Mouse (Mus musculus) neural tube, embryonic 13.5 days (tissue): ENCODE data around the gene Aebp2. TPM values are rescaled to one million over a fixed set of nuclear protein-coding genes. Genes with fewer than 3 reads are reported as not detected.
A peak's percentile ranks its signal among the peaks of the same experiment; 100 is the strongest.
"Not testable (repeated sequence)": the region's sequence is repeated elsewhere in the genome, so short reads cannot be mapped to it uniquely, and the experiment has no call there.

ENCODE experiments used
- ATAC-seq: fragments of 200-750 bp; cut with Nextera tagmentation; 2 replicates; pipeline ENCODE4 v1.8.0; 2017; ENCODE audit warnings: low read depth, mild to moderate bottlenecking, moderate TSS enrichment, moderate library complexity
- H3K27ac ChIP-seq: fragments of 300-500 bp; sonication (generic); replicated peaks from 2 replicates; pipeline ENCODE4 v1.5.1; 2015; ENCODE audit warnings: moderate library complexity, mild to moderate bottlenecking, inconsistent platforms
- H3K27me3 ChIP-seq: fragments of 300-500 bp; sonication (generic); 2 replicates; pipeline ENCODE4 v1.6.1; 2015; ENCODE audit warnings: mild to moderate bottlenecking, inconsistent platforms
- H3K36me3 ChIP-seq: fragments of 300-500 bp; sonication (generic); 2 replicates; pipeline ENCODE4 v1.6.1; 2015; ENCODE audit warnings: mild to moderate bottlenecking, inconsistent platforms
- H3K4me1 ChIP-seq: fragments of 300-500 bp; sonication (generic); replicated peaks from 2 replicates; pipeline ENCODE4 v1.6.1; 2015; ENCODE audit warnings: inconsistent platforms
- H3K4me2 ChIP-seq: fragments of 300-500 bp; sonication (generic); 2 replicates; pipeline ENCODE4 v1.6.1; 2015; ENCODE audit warnings: inconsistent platforms, mild to moderate bottlenecking, moderate library complexity
- H3K4me3 ChIP-seq: fragments of 300-500 bp; sonication (generic); 2 replicates; pipeline ENCODE4 v1.5.1; 2015; ENCODE audit warnings: mild to moderate bottlenecking, inconsistent platforms
- H3K9ac ChIP-seq: fragments of 300-500 bp; sonication (generic); 2 replicates; pipeline ENCODE4 v1.6.1; 2015; ENCODE audit warnings: moderate library complexity, mild to moderate bottlenecking, inconsistent platforms
- H3K9me3 ChIP-seq: fragments of 300-500 bp; sonication (generic); 2 replicates; pipeline ENCODE4 v1.6.1; 2016; ENCODE audit warnings: inconsistent platforms
- WGBS: fragments of 180-500 bp; shearing (Covaris S2); methylation state at CpG from one replicate; pipeline ENCODE4 v1.1.7; 2015; 5-methylcytosine and 5-hydroxymethylcytosine counted together
- polyA plus RNA-seq: library from polyadenylated mRNA; unstranded; fragments of >200 nt; fragmentation: Nextera tagmentation; extraction: Ambion mirVana; gene quantifications from 2 replicates; pipeline ENCODE4 v1.2.1, GENCODE M21; 2015

The Aebp2 gene
- polyA plus RNA-seq, result 6.5 and 8.4 TPM in 2 replicates

DNA sequence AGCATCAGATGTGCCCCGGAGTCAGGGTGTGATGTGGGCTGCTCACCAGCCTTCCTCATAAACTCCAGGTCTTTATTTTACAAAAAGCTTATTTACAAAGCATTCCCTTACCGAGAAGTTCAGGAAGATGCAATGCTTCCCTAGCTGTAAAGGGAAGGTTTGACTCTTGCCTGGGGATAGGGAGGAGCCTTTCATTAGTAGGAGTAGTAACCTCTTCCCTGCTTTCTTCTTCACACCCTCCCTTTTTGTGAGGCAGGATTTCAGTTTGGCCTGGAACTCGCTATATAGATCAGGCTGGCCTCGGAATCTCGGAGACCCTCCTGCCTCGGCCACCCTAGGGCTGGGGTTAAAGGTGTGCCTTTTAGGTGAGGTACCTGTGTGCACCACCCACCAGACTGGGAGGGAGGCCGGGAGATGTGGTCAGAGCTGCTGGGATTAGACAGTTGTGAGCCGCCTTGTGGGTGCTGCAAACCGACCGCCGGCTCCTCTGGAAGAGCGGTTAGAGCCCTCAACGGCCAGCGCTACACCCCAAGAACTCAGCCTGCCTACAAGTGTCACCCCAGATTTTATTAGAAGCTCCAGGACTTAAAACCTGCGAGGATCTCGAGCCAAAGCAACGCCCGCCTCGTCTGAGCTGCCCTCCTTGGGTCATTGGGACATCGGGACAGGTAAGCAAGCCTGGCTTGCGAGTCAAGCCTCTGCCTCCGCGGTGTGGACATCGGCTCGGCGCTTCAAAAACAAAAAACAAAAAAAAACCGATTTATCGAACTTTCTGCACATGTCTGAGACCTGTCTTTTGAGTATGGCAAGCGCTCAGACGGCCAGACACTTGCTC lies at the start of gene Aebp2:
Gene Aebp2 (plus strand): TSS at position 273 of the 835 bp plus-strand sequence.
- peak within 1 kb of the TSS; percentile 94 for H3K4me3 ChIP-seq
- ATAC-seq, result peak; percentile 13
- WGBS, result 47% methylated on average over 30 of the region's 30 CpGs
- peak within 1 kb of the TSS; percentile 96 for H3K9ac ChIP-seq
- H3K36me3 ChIP-seq, result no peaks in the 10 kb centered on the region
- H3K27ac ChIP-seq, result peak within 1 kb of the TSS; percentile 98
- no peaks in the 10 kb centered on the region; the same call in 1 of the 2 replicates for H3K27me3 ChIP-seq
- H3K9me3 ChIP-seq, result no peaks in the 10 kb centered on the region
- H3K4me2 ChIP-seq, result peak within 1 kb of the TSS; percentile 74
- peaks cover 32% of the 10 kb centered on the region for H3K4me1 ChIP-seq

DNA sequence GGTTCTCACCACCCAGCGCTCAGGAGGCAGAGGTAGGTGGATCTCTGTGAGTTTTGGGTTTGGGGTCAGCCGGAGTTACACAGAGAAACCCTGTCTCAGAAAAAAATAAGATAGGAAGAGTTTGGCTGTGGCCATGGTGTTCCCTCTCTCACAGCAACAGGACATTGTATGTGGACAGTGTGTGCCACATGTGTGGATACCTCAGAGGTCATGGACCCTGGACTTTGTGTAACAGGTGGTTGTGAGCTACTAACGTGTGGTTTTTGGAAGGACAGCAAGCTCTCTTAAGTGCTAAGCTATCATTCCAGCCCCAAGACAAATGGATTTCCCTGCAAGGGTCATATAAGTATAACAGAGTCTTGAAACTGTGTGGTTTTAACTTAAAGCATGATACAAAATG lies 47.5 kb upstream of the Aebp2 start:
- 97% methylated on average over 3 of the region's 3 CpGs for WGBS
- no peak for ATAC-seq
- Histone ChIP-seq H3K9me3 (no peaks in the 10 kb centered on the region), H3K27ac (no peak overlapping the region), H3K4me3 (no peak overlapping the region), H3K4me2 (no peak overlapping the region), H3K27me3 (no peaks in the 10 kb centered on the region), H3K4me1 (0 out of 2 replicates have a peak, but pooled peaks cover 5% of the 10 kb centered on the region), H3K36me3 (peaks cover 84% of the 10 kb centered on the region), H3K9ac (no peak overlapping the region)

DNA sequence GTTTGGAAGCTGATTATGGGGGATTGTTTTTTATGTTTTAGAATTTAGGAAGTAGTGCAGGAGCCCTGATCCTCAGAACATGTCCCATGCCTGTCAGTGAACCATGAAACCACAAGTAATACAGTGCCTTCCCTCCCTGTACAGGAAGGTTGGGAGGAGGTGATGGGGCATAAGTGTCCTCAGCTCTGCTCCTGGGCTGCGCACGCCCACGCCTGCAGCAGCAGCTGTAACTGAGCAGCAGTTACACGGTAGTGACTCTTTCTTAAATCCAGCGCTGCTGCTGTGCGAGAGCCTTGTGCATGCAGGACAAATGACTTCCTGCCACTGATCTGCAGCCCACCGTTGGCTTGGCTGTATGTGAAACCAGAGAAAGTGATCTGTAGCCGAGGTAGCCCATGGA lies 46.3 kb upstream of the Aebp2 start:
- Histone ChIP-seq H3K4me1 (no peaks in the 10 kb centered on the region), H3K27me3 (no peaks in the 10 kb centered on the region)

DNA sequence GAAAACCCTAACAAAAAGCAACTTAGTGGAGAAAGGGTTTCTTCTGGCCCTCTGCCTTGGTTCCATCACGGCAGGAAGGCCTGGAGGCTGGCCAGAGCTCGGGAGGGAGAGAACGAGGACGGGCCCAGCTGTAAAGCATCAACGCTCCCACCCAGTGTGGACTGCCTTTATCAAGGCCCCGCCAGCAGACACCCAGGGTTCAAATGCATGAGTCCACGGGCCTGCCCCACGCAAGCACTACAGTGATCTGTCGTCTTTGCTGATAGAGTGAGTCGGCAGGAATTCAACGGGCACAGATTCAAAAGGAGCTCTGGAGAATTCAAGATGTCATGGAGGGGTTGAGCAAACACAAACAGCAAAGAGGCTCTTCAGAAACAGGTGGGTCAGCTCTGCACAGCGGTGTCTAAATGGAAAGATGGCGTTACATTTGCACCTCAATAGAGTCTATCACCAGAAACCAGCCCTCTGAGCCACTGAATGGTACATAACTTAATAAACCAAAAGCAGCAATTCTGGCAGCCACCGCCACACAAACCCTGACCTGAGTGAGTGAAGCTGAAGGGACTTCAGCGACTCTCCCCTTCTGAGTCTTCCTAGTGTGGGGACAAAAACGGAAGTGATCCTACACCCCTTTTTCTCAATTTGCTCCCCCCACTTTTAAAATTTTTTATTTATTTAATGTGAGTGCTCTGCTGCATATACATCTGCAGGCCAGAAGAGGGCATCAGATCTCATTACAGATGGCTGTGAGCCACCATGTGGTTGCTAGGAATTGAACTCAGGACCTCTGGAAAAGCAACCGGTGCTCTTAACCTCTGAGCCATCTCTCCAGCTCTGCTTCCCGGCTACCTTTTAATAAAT lies 45.3 kb upstream of the Aebp2 start:
- Histone ChIP-seq H3K9me3 (no peaks in the 10 kb centered on the region), H3K27me3 (no peaks in the 10 kb centered on the region), H3K9ac (no peak overlapping the region), H3K4me3 (no peak overlapping the region), H3K4me1 (no peaks in the 10 kb centered on the region), H3K4me2 (no peak overlapping the region), H3K36me3 (peaks cover 74% of the 10 kb centered on the region), H3K27ac (no peak overlapping the region)
- ATAC-seq, result peak; percentile 57; the same call in 1 of the 2 replicates
- WGBS, result 73% methylated on average over 18 of the region's 18 CpGs

More for the DNA sequence above, 46.3 kb upstream of the Aebp2 start:
- Histone ChIP-seq H3K4me2 (no peak overlapping the region), H3K9ac (no peak overlapping the region), H3K27ac (no peak overlapping the region), H3K36me3 (peaks cover 81% of the 10 kb centered on the region), H3K9me3 (no peaks in the 10 kb centered on the region), H3K4me3 (no peak overlapping the region)
- no peak for ATAC-seq
- WGBS, result 89% methylated on average over 8 of the region's 8 CpGs

DNA sequence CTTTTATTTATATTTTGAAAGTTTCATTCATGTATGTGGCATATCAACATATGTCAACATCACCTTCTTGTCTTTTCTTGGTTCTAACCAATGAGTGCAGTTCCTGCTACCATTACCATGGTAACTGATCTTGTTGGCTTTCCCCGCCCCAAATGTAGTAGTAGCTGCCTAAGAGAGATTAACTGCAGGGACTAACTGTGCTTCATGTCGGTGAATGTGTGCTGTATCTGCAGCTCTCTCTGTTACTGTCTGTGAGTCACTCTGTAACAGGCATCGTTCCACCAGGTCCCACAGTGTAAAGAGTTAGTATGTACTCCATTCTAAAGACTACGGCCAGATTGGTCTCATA lies 44.7 kb upstream of the Aebp2 start:
- no peak overlapping the region for H3K4me3 ChIP-seq
- H3K27me3 ChIP-seq, result no peaks in the 10 kb centered on the region
- H3K27ac ChIP-seq, result no peak overlapping the region
- no peaks in the 10 kb centered on the region for H3K4me1 ChIP-seq
- H3K9ac ChIP-seq, result no peak overlapping the region
- no peak for ATAC-seq
- H3K9me3 ChIP-seq, result no peaks in the 10 kb centered on the region
- no peak overlapping the region for H3K4me2 ChIP-seq
- 95% methylated on average over 4 of the region's 4 CpGs for WGBS
- peaks cover 72% of the 10 kb centered on the region for H3K36me3 ChIP-seq

GRCm38 (mm10) chr6:140578985-140579384 lies 43.5 kb upstream of the Aebp2 start:
- H3K4me2 ChIP-seq, H3K27ac ChIP-seq, H3K4me1 ChIP-seq, ATAC-seq, H3K9me3 ChIP-seq, H3K9ac ChIP-seq, H3K4me3 ChIP-seq, H3K27me3 ChIP-seq: not testable (repeated sequence)
- peaks cover 72% of the 10 kb centered on the region for H3K36me3 ChIP-seq

- no peak for ATAC-seq
- 88% methylated on average over 4 of the region's 4 CpGs for WGBS
- Histone ChIP-seq H3K4me1 (no peaks in the 10 kb centered on the region), H3K36me3 (peaks cover 67% of the 10 kb centered on the region), H3K9ac (no peak overlapping the region), H3K27ac (no peak overlapping the region), H3K4me3 (no peak overlapping the region), H3K9me3 (no peaks in the 10 kb centered on the region), H3K4me2 (no peak overlapping the region), H3K27me3 (no peaks in the 10 kb centered on the region)
Measured at GRCm38 (mm10) chr6:140580170-140580569, 42.3 kb upstream of the Aebp2 start.

DNA sequence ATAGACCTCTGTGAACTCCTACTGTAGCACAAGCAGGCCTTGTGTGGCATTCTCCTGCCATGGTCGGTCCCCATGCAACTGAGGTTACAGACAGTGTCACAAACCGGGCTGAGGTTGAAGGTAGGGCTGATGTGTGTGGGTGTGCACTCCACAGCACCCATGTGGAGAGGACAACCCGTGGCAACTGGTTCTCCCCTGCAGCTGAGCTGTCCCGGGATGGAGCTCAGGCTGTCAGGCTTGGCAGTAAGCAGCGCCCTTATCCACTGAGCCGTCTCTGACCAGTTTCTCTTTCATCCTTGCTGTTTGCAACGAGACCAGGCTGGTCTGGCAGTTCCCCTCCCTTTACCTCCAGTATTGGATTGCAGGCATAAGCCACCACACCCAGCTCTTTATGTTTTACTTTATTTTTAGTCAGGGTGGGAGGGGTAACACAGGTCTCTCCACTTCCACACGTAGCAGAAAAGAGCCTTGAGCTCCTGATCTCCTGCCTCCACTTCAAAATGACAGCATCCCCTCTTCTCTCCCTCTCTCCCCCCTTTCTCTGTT lies 35.7 kb upstream of the Aebp2 start:
- H3K4me1 ChIP-seq, result no peaks in the 10 kb centered on the region
- H3K27me3 ChIP-seq, result no peaks in the 10 kb centered on the region
- no peak for ATAC-seq
- no peak overlapping the region for H3K4me2 ChIP-seq
- 92% methylated on average over 8 of the region's 8 CpGs for WGBS
- peaks cover 86% of the 10 kb centered on the region for H3K36me3 ChIP-seq
- no peak overlapping the region for H3K9ac ChIP-seq
- no peak overlapping the region for H3K27ac ChIP-seq
- H3K9me3 ChIP-seq, result no peaks in the 10 kb centered on the region
- no peak overlapping the region for H3K4me3 ChIP-seq

GRCm38 (mm10) chr6:140591331-140591730 lies 31.1 kb upstream of the Aebp2 start:
- 85% methylated on average over 5 of the region's 5 CpGs for WGBS

DNA sequence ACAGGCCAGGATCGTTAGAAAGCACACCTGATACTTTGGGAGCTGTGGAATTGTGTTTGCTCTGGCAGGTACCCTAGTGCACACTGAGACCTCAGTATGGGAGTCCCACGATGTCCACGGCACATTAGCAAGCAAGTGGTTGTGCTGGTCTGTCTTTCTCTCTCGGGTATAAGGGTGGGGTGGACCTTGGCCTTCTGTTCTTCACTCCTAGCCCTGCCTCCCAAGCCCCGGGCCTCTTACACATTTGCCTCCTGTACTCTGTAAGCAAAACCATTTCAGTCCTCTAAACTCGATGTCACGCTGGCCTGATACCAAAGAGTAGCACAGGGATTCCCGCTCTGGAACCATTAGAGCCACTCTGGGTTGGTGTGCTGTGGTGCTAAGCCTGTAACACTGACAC lies 29.8 kb upstream of the Aebp2 start:
- ATAC-seq, result no peak
- no peak overlapping the region for H3K9ac ChIP-seq
- peaks cover 5% of the 10 kb centered on the region for H3K4me1 ChIP-seq
- WGBS, result 87% methylated on average over 8 of the region's 8 CpGs
- H3K9me3 ChIP-seq, result no peaks in the 10 kb centered on the region
- peaks cover 91% of the 10 kb centered on the region for H3K36me3 ChIP-seq
- no peak overlapping the region for H3K27ac ChIP-seq
- H3K27me3 ChIP-seq, result no peaks in the 10 kb centered on the region
- H3K4me3 ChIP-seq, result no peak overlapping the region
- no peak overlapping the region for H3K4me2 ChIP-seq

More at GRCm38 (mm10) chr6:140591331-140591730, 31.1 kb upstream of the Aebp2 start:
- no peak for ATAC-seq
- no peak overlapping the region for H3K4me3 ChIP-seq
- H3K4me1 ChIP-seq, result no peaks in the 10 kb centered on the region
- peaks cover 96% of the 10 kb centered on the region for H3K36me3 ChIP-seq
- H3K27me3 ChIP-seq, result no peaks in the 10 kb centered on the region
- no peak overlapping the region for H3K9ac ChIP-seq
- no peak overlapping the region for H3K4me2 ChIP-seq
- no peaks in the 10 kb centered on the region for H3K9me3 ChIP-seq
- no peak overlapping the region for H3K27ac ChIP-seq

DNA sequence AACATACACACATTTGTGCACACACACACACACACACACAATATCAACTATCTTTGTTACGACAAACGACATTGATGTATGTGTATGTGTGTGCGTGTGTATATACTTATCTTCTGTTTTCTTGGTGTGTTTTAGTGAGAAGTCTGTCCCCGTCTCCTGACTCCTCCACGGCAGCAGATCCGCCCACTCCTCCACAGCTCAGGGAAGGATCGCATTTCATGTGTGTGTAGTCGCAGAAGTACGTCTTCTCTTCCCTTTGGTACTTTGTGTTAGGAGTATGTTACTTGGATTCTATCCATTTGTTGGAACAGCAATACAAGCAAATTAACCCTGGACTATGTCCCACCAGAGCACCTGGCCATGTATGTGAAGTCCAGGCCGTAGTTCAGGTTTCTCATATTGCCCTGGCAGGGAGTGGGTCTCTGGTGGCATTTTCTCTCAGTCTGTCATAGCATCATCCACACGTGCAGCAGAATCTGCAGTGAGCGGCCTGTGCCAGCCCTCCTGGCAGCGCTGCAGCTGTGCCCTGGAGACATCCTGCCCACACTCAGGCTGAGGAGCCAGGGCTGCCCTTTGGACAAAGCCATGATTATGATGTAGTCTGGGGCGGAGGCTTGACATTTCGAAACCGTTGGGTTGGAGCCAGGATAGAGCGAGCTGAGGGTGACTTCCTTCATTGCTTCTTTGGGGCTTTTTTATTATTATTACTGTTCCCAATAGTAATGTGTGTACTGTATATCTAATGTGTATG lies 28.9 kb upstream of the Aebp2 start:
- Histone ChIP-seq H3K36me3 (peaks cover 86% of the 10 kb centered on the region), H3K4me1 (peaks cover 8% of the 10 kb centered on the region), H3K4me2 (no peak overlapping the region), H3K9ac (no peak overlapping the region), H3K4me3 (no peak overlapping the region), H3K9me3 (no peaks in the 10 kb centered on the region), H3K27ac (no peak overlapping the region), H3K27me3 (no peaks in the 10 kb centered on the region)
- 86% methylated on average over 17 of the region's 17 CpGs for WGBS
- ATAC-seq, result no peak
